Mouse (Mus musculus): ENCODE measurements around the gene Etv3. TPM values are rescaled to one million over a fixed set of nuclear protein-coding genes. Genes with fewer than 3 reads are reported as not detected.

The Etv3 gene
- total and polyA plus RNA-seq, 2 experiments: 5.3 to 7.0 TPM

- 96% methylated on average over 9 of the region's 9 CpGs for WGBS
- TF ChIP-seq CTCF (IDR thresholded peaks at IDR 0.05; ENCODE audit: low read depth, low read length): no peak
- TF ChIP-seq POLR2A (IDR thresholded peaks at IDR 0.05; ENCODE audit: extremely low read depth, insufficient read depth, low read length): no peak
Measured at GRCm38 (mm10) chr3:87523701-87524100, 1.5 kb upstream of the Etv3 start.

GRCm38 (mm10) chr3:87525837-87526570, 797 bp downstream of the Etv3 start:
- Histone ChIP-seq H3K79me2 (ENCODE audit: control insufficient read depth, insufficient read depth, low read length) (peaks cover 4% of the 10 kb centered on the region; the same call in 1 of the 2 replicates), H3K4me3 (ENCODE audit: insufficient read depth, low read depth, low read length) (peak overlapping the region; percentile 88), H3K4me1 (ENCODE audit: control insufficient read depth, insufficient read depth, low read length) (peaks cover 10% of the 10 kb centered on the region), H3K9ac (ENCODE audit: low read depth, low read length) (peak overlapping the region; percentile 95), H3K27me3 (ENCODE audit: control insufficient read depth, insufficient read depth, low read length) (no peaks in the 10 kb centered on the region), H3K36me3 (ENCODE audit: control insufficient read depth, insufficient read depth, low read length) (peaks cover 28% of the 10 kb centered on the region), H3K27ac (replicated peaks; ENCODE audit: insufficient read depth, low read depth, low read length) (peak overlapping the region; percentile 86)
- no peak for TF ChIP-seq CTCF (IDR thresholded peaks at IDR 0.05; ENCODE audit: low read depth, low read length)
- TF ChIP-seq POLR2A (IDR thresholded peaks at IDR 0.05; ENCODE audit: extremely low read depth, insufficient read depth, low read length): no peak
- DNase-seq (ENCODE audit: extremely low read depth, low read depth, low spot score): peak; percentile 50
- WGBS: 4% methylated on average over 27 of the region's 27 CpGs

More at GRCm38 (mm10) chr3:87523701-87524100, 1.5 kb upstream of the Etv3 start:
- DNase-seq (ENCODE audit: extremely low read depth, low read depth, low spot score): no peak
- peaks cover 9% of the 10 kb centered on the region for H3K36me3 ChIP-seq (ENCODE audit: control insufficient read depth, insufficient read depth, low read length)
- peaks cover 10% of the 10 kb centered on the region for H3K4me1 ChIP-seq (ENCODE audit: control insufficient read depth, insufficient read depth, low read length)
- no peak overlapping the region for H3K9ac ChIP-seq (ENCODE audit: low read depth, low read length)
- H3K27me3 ChIP-seq (ENCODE audit: control insufficient read depth, insufficient read depth, low read length): no peaks in the 10 kb centered on the region
- H3K79me2 ChIP-seq (ENCODE audit: control insufficient read depth, insufficient read depth, low read length): peaks cover 4% of the 10 kb centered on the region; the same call in 1 of the 2 replicates
- H3K4me3 ChIP-seq (ENCODE audit: insufficient read depth, low read depth, low read length): no peak overlapping the region
- no peak overlapping the region for H3K27ac ChIP-seq (replicated peaks; ENCODE audit: insufficient read depth, low read depth, low read length)

DNA sequence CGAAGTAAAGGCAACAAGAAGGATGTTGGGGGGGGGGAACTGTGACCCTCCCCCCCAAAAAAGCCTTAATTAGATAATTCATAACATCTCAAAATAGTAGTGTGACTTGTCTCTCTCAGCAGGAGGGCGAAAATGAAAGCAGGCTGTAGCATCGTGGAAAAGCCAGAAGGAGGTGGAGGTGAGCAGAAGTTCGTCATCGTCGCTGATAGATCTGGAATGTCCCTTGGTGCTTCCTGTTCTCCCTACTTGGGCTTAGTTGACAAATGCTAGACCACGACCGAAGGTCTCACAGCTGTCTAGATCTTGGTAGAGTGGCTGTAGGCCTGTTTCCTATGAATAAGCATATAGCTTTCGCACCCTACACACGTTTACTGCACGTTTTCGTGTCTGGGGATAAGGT, 1.9 kb downstream of the Etv3 start:
- 0 out of 2 replicates have a peak, but pooled peaks have one; percentile 6 for TF ChIP-seq CTCF (IDR thresholded peaks at IDR 0.05; ENCODE audit: low read depth, low read length)
- no peak for TF ChIP-seq POLR2A (IDR thresholded peaks at IDR 0.05; ENCODE audit: extremely low read depth, insufficient read depth, low read length)
- Histone ChIP-seq H3K27me3 (ENCODE audit: control insufficient read depth, insufficient read depth, low read length) (no peaks in the 10 kb centered on the region), H3K4me3 (ENCODE audit: insufficient read depth, low read depth, low read length) (no peak overlapping the region), H3K36me3 (ENCODE audit: control insufficient read depth, insufficient read depth, low read length) (peaks cover 35% of the 10 kb centered on the region), H3K79me2 (ENCODE audit: control insufficient read depth, insufficient read depth, low read length) (peaks cover 4% of the 10 kb centered on the region; the same call in 1 of the 2 replicates), H3K27ac (replicated peaks; ENCODE audit: insufficient read depth, low read depth, low read length) (no peak overlapping the region), H3K4me1 (ENCODE audit: control insufficient read depth, insufficient read depth, low read length) (peaks cover 10% of the 10 kb centered on the region), H3K9ac (ENCODE audit: low read depth, low read length) (no peak overlapping the region)
- no peak for DNase-seq (ENCODE audit: extremely low read depth, low read depth, low spot score)
- WGBS: 65% methylated on average over 12 of the region's 12 CpGs

DNA sequence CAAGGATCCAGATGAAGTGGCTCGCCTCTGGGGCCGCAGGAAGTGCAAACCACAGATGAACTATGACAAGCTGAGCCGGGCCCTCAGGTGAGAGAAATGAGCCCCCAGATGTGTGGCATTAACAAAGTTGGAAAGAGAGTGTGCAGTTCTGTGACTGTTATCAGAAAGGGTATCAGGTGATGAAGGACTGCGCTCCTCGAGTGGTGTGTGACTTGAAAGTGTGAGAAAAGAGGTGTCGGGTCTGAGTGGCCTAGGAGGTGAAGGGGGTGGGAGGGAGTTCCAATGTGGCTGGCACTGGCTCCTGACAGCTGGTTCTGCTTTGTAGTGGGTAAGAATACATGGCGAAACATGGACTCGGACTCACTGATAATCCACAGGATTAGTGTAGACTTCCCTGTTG, 2.8 kb downstream of the Etv3 start:
- no peaks in the 10 kb centered on the region for H3K27me3 ChIP-seq (ENCODE audit: control insufficient read depth, insufficient read depth, low read length)
- H3K27ac ChIP-seq (replicated peaks; ENCODE audit: insufficient read depth, low read depth, low read length): no peak overlapping the region
- peaks cover 43% of the 10 kb centered on the region for H3K36me3 ChIP-seq (ENCODE audit: control insufficient read depth, insufficient read depth, low read length)
- no peak for DNase-seq (ENCODE audit: extremely low read depth, low read depth, low spot score)
- peaks cover 4% of the 10 kb centered on the region; the same call in 1 of the 2 replicates for H3K79me2 ChIP-seq (ENCODE audit: control insufficient read depth, insufficient read depth, low read length)
- no peak overlapping the region for H3K9ac ChIP-seq (ENCODE audit: low read depth, low read length)
- no peak for TF ChIP-seq CTCF (IDR thresholded peaks at IDR 0.05; ENCODE audit: low read depth, low read length)
- no peak for TF ChIP-seq POLR2A (IDR thresholded peaks at IDR 0.05; ENCODE audit: extremely low read depth, insufficient read depth, low read length)
- no peak overlapping the region for H3K4me3 ChIP-seq (ENCODE audit: insufficient read depth, low read depth, low read length)
- WGBS: 93% methylated on average over 8 of the region's 8 CpGs
- H3K4me1 ChIP-seq (ENCODE audit: control insufficient read depth, insufficient read depth, low read length): peaks cover 10% of the 10 kb centered on the region

DNA sequence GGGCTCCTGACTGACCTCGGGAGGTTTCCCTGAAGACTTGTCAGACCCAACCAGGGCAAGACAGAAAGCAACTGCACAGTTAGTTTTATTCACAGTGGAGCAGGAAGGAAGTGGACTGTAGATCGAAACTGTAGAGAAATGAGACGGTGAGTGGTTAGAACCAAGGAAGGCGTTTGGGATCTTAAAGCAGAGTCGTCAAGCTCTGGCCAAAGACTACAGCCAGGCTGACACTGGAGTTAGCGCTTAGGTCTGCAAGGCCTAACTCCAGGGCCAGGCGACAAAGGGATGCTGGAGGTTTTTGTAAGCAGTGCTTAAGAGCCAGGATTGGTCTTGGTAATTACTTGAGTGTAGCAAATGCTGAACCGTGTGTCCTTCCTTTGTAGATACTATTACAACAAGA, 3.6 kb downstream of the Etv3 start:
- no peak for DNase-seq (ENCODE audit: extremely low read depth, low read depth, low spot score)
- peaks cover 50% of the 10 kb centered on the region for H3K36me3 ChIP-seq (ENCODE audit: control insufficient read depth, insufficient read depth, low read length)
- no peak overlapping the region for H3K27ac ChIP-seq (replicated peaks; ENCODE audit: insufficient read depth, low read depth, low read length)
- WGBS: 89% methylated on average over 8 of the region's 8 CpGs
- peaks cover 4% of the 10 kb centered on the region; the same call in 1 of the 2 replicates for H3K79me2 ChIP-seq (ENCODE audit: control insufficient read depth, insufficient read depth, low read length)
- no peak overlapping the region for H3K4me3 ChIP-seq (ENCODE audit: insufficient read depth, low read depth, low read length)
- no peaks in the 10 kb centered on the region for H3K27me3 ChIP-seq (ENCODE audit: control insufficient read depth, insufficient read depth, low read length)
- H3K4me1 ChIP-seq (ENCODE audit: control insufficient read depth, insufficient read depth, low read length): peaks cover 10% of the 10 kb centered on the region
- H3K9ac ChIP-seq (ENCODE audit: low read depth, low read length): no peak overlapping the region
- TF ChIP-seq POLR2A (IDR thresholded peaks at IDR 0.05; ENCODE audit: extremely low read depth, insufficient read depth, low read length): no peak
- TF ChIP-seq CTCF (IDR thresholded peaks at IDR 0.05; ENCODE audit: low read depth, low read length): no peak

DNA sequence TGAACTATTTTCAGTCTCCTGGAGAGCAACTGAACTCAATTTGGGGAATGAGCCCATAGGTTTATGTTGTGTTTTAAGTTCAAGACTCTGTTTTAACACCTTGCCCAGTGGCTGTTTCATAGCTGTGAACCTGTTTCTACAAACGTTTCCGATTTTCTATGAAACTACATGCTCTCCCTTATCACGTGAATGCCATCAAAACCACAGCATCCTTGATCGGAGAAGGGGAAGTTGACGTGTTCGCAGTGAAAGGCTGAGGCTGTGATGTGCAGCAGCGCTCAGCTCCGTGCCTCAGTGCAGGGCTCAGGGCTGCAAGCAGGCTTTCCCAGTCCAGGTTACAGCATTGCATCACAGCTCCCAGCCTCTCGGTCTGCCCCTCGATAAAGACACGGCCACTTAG, 4.4 kb downstream of the Etv3 start:
- no peak overlapping the region for H3K27ac ChIP-seq (replicated peaks; ENCODE audit: insufficient read depth, low read depth, low read length)
- no peaks in the 10 kb centered on the region for H3K27me3 ChIP-seq (ENCODE audit: control insufficient read depth, insufficient read depth, low read length)
- no peak overlapping the region for H3K4me3 ChIP-seq (ENCODE audit: insufficient read depth, low read depth, low read length)
- WGBS: 88% methylated on average over 11 of the region's 11 CpGs
- DNase-seq (ENCODE audit: extremely low read depth, low read depth, low spot score): no peak
- peaks cover 8% of the 10 kb centered on the region; the same call in 1 of the 2 replicates for H3K79me2 ChIP-seq (ENCODE audit: control insufficient read depth, insufficient read depth, low read length)
- peaks cover 9% of the 10 kb centered on the region for H3K4me1 ChIP-seq (ENCODE audit: control insufficient read depth, insufficient read depth, low read length)
- no peak for TF ChIP-seq POLR2A (IDR thresholded peaks at IDR 0.05; ENCODE audit: extremely low read depth, insufficient read depth, low read length)
- no peak for TF ChIP-seq CTCF (IDR thresholded peaks at IDR 0.05; ENCODE audit: low read depth, low read length)
- no peak overlapping the region for H3K9ac ChIP-seq (ENCODE audit: low read depth, low read length)
- peaks cover 55% of the 10 kb centered on the region for H3K36me3 ChIP-seq (ENCODE audit: control insufficient read depth, insufficient read depth, low read length)
